Mouse (Mus musculus) ES-E14 (cell line): ENCODE measurements at regions not wholly inside any gene's neighbourhood (a gene's known extent, or its start where the extent isn't known, plus 50 kb on each side); places are given as distances from the start of the nearest gene placed in this dataset.

Experiments
- HCFC1 ChIP-seq: IDR thresholded peaks from 2 replicates; pipeline ENCODE4 v1.6.1; 2012; ENCODE audit warnings: low read length, inconsistent platforms, borderline replicate concordance; ENCODE audit not compliant: insufficient read depth
- MAFK ChIP-seq: IDR thresholded peaks from 2 replicates; pipeline ENCODE4 v1.6.1; 2014; ENCODE audit warnings: mild to moderate bottlenecking, low read depth, low read length, inconsistent platforms; ENCODE audit not compliant: insufficient read depth
- ZNF384 ChIP-seq: IDR thresholded peaks from 2 replicates; pipeline ENCODE4 v1.6.1; 2012; ENCODE audit warnings: low read depth, low read length, inconsistent platforms

DNA sequence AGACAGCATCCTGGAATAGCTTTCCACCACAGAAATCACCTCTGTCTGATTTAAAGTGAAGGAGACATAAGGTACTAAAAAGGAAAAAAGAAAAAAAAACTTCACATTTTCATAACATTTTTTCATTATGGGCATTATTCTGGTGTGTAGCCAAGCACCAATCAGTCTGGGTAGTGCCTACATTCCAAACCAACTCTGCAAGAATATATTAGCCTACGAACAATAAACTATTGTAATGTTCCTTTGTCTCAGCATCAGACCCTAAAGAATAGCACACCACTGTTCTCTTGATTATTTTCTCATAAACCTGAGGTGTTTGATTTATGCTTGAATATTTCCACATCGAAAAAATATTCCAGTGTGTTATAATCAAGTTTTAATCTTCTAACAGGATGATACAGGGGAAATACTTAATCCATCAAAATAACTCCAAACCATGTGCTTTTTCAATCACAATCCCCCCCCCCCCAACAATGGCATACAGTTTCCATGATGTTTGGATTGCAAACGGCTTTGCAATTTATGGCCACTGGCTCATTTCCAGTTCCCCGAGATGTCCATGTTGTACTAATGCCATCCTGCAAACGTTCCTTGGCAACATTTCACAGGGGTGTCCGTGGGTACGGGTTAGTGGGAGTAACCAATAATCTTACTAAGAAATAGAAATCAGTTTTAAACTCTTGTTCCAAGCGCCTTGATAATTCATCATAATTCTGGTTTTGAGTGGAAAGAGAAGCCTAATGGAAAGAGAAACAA is 275.1 kb upstream of the Tbx18 start:
- no peak for TF ChIP-seq ZNF384
- no peak for TF ChIP-seq HCFC1
- TF ChIP-seq MAFK = no peak
